Mouse (Mus musculus) embryonic facial prominence, embryonic 12.5 days (tissue): ENCODE data around the gene Vsig10. TPM values are rescaled to one million over a fixed set of nuclear protein-coding genes. Genes with fewer than 3 reads are reported as not detected.
A peak's percentile ranks its signal among the peaks of the same experiment; 100 is the strongest.
"Not testable (repeated sequence)": the region's sequence is repeated elsewhere in the genome, so short reads cannot be mapped to it uniquely, and the experiment has no call there.

ENCODE experiments used
- ATAC-seq: fragments of 200-750 bp; cut with Nextera tagmentation; 2 replicates; pipeline ENCODE4 v1.8.0; 2017; ENCODE audit not compliant: insufficient number of reproducible peaks, insufficient read depth, low FRiP score, low TSS enrichment
- H3K27ac ChIP-seq: fragments of 300-500 bp; sonication (generic); 2 replicates; pipeline ENCODE4 v1.5.1; 2016; ENCODE audit warnings: mild to moderate bottlenecking
- H3K27me3 ChIP-seq: fragments of 300-500 bp; sonication (generic); 2 replicates; pipeline ENCODE4 v1.6.1; 2016; ENCODE audit warnings: mild to moderate bottlenecking, moderate library complexity
- H3K36me3 ChIP-seq: fragments of 300-500 bp; sonication (generic); 2 replicates; pipeline ENCODE4 v1.6.1; 2016; ENCODE audit warnings: mild to moderate bottlenecking
- H3K4me1 ChIP-seq: fragments of 300-500 bp; sonication (generic); 2 replicates; pipeline ENCODE4 v1.6.1; 2016
- H3K4me2 ChIP-seq: fragments of 300-500 bp; sonication (generic); replicated peaks from 2 replicates; pipeline ENCODE4 v1.6.1; 2016; ENCODE audit warnings: mild to moderate bottlenecking, moderate library complexity
- H3K4me3 ChIP-seq: fragments of 300-500 bp; sonication (generic); 2 replicates; pipeline ENCODE4 v1.5.1; 2016; ENCODE audit warnings: mild to moderate bottlenecking
- H3K9ac ChIP-seq: fragments of 300-500 bp; sonication (generic); 2 replicates; pipeline ENCODE4 v1.6.1; 2016; ENCODE audit warnings: mild to moderate bottlenecking, moderate library complexity
- H3K9me3 ChIP-seq: fragments of 300-500 bp; sonication (generic); 2 replicates; pipeline ENCODE4 v1.6.1; 2016; ENCODE audit warnings: mild to moderate bottlenecking, moderate library complexity
- WGBS: fragments of 180-500 bp; shearing (Covaris S2); methylation state at CpG from one replicate; pipeline ENCODE4 v1.1.7; 2016; 5-methylcytosine and 5-hydroxymethylcytosine counted together
- polyA plus RNA-seq: library from polyadenylated mRNA; unstranded; fragments of >200 nt; fragmentation: Nextera tagmentation; extraction: Ambion mirVana; gene quantifications from 2 replicates; pipeline ENCODE4 v1.2.1, GENCODE M21; 2016

Gene Vsig10
- polyA plus RNA-seq, 1 experiment from 2014 or later, result 6.7 TPM

GRCm38 (mm10) chr5:117285266-117285665 is 33.6 kb upstream of the Vsig10 start:
- H3K9ac ChIP-seq, result 0 out of 2 replicates have a peak overlapping the region, but pooled peaks have one; percentile 36
- H3K27ac ChIP-seq, result no peak overlapping the region
- 82% methylated on average over 4 of the region's 4 CpGs for WGBS
- H3K4me2 ChIP-seq, result peak overlapping the region; percentile 69; the same call in 1 of the 2 replicates
- H3K36me3 ChIP-seq, result peaks cover 44% of the 10 kb centered on the region
- peaks cover 3% of the 10 kb centered on the region; the same call in 1 of the 2 replicates for H3K9me3 ChIP-seq
- H3K27me3 ChIP-seq, result no peaks in the 10 kb centered on the region
- H3K4me3 ChIP-seq, result no peak overlapping the region
- no peak for ATAC-seq
- H3K4me1 ChIP-seq, result peaks cover 24% of the 10 kb centered on the region

GRCm38 (mm10) chr5:117286286-117286685 is 32.6 kb upstream of the Vsig10 start:
- no peaks in the 10 kb centered on the region for H3K27me3 ChIP-seq
- no peak for ATAC-seq
- H3K27ac ChIP-seq, result no peak overlapping the region
- 45% methylated on average over 3 of the region's 3 CpGs for WGBS
- H3K9me3 ChIP-seq, result peaks cover 3% of the 10 kb centered on the region; the same call in 1 of the 2 replicates
- peaks cover 35% of the 10 kb centered on the region for H3K36me3 ChIP-seq
- H3K4me1 ChIP-seq, result peaks cover 24% of the 10 kb centered on the region
- peak overlapping the region; percentile 77 for H3K4me3 ChIP-seq
- peak overlapping the region; percentile 84 for H3K9ac ChIP-seq
- peak overlapping the region; percentile 69 for H3K4me2 ChIP-seq

- Histone ChIP-seq H3K4me2 (peak within 1 kb of the TSS; percentile 69), H3K9ac (peak within 1 kb of the TSS; percentile 84), H3K27ac (peak within 1 kb of the TSS; percentile 75), H3K4me3 (peak within 1 kb of the TSS; percentile 77), H3K36me3 (peaks cover 30% of the 10 kb centered on the region), H3K27me3 (no peaks in the 10 kb centered on the region), H3K4me1 (peaks cover 24% of the 10 kb centered on the region), H3K9me3 (peaks cover 3% of the 10 kb centered on the region; the same call in 1 of the 2 replicates)
- peak; percentile 96 for ATAC-seq
- under 1% methylated on average over 77 of the region's 77 CpGs for WGBS
These were observed 31.8 kb upstream of the Vsig10 start, which contains the start of gene Pebp1 for GRCm38 (mm10) chr5:117286831-117287822. Pebp1 (minus strand) TSS chr5:117287625.

- Histone ChIP-seq H3K27ac (no peak overlapping the region), H3K4me1 (peaks cover 23% of the 10 kb centered on the region), H3K36me3 (peaks cover 12% of the 10 kb centered on the region; the same call in 1 of the 2 replicates), H3K27me3 (no peaks in the 10 kb centered on the region), H3K9me3 (peaks cover 3% of the 10 kb centered on the region; the same call in 1 of the 2 replicates), H3K9ac (no peak overlapping the region), H3K4me3 (no peak overlapping the region), H3K4me2 (no peak overlapping the region)
- ATAC-seq, result no peak
These were observed 29.2 kb upstream of the Vsig10 start for GRCm38 (mm10) chr5:117289646-117290045.

- WGBS, result 91% methylated on average over 2 of the region's 2 CpGs
- H3K4me2 ChIP-seq, result no peak overlapping the region
- H3K27me3 ChIP-seq, result no peaks in the 10 kb centered on the region
- H3K9me3 ChIP-seq, result peaks cover 3% of the 10 kb centered on the region; the same call in 1 of the 2 replicates
- no peak overlapping the region for H3K4me3 ChIP-seq
- no peak for ATAC-seq
- peaks cover 8% of the 10 kb centered on the region; the same call in 1 of the 2 replicates for H3K36me3 ChIP-seq
- no peak overlapping the region for H3K27ac ChIP-seq
- H3K9ac ChIP-seq, result no peak overlapping the region
- H3K4me1 ChIP-seq, result peaks cover 21% of the 10 kb centered on the region
These were observed 28.8 kb upstream of the Vsig10 start for GRCm38 (mm10) chr5:117290081-117290480.

- Histone ChIP-seq H3K4me1 (peaks cover 9% of the 10 kb centered on the region), H3K9ac (no peak overlapping the region), H3K9me3 (peaks cover 3% of the 10 kb centered on the region; the same call in 1 of the 2 replicates), H3K36me3 (no peaks in the 10 kb centered on the region), H3K27me3 (no peaks in the 10 kb centered on the region), H3K27ac (no peak overlapping the region), H3K4me3 (no peak overlapping the region), H3K4me2 (no peak overlapping the region)
- no peak for ATAC-seq
- WGBS, result 82% methylated on average over 3 of the region's 3 CpGs
These were observed 27.6 kb upstream of the Vsig10 start for GRCm38 (mm10) chr5:117291312-117291711.

- no peaks in the 10 kb centered on the region for H3K27me3 ChIP-seq
- no peak overlapping the region for H3K4me2 ChIP-seq
- no peak overlapping the region for H3K27ac ChIP-seq
- H3K36me3 ChIP-seq, result no peaks in the 10 kb centered on the region
- H3K9me3 ChIP-seq, result peaks cover 3% of the 10 kb centered on the region; the same call in 1 of the 2 replicates
- no peak overlapping the region for H3K4me3 ChIP-seq
- H3K4me1 ChIP-seq, result peaks cover 6% of the 10 kb centered on the region
- 80% methylated on average over 6 of the region's 6 CpGs for WGBS
- no peak for ATAC-seq
- H3K9ac ChIP-seq, result no peak overlapping the region
These were observed 26.3 kb upstream of the Vsig10 start for GRCm38 (mm10) chr5:117292547-117292946.

- 84% methylated on average over 3 of the region's 3 CpGs for WGBS
These were observed 25.1 kb upstream of the Vsig10 start for GRCm38 (mm10) chr5:117293776-117294175.

GRCm38 (mm10) chr5:117295011-117295410 is 23.9 kb upstream of the Vsig10 start:
- Histone ChIP-seq H3K27ac (no peak overlapping the region), H3K9ac (no peak overlapping the region), H3K4me2 (no peak overlapping the region), H3K27me3 (no peaks in the 10 kb centered on the region), H3K4me3 (no peak overlapping the region), H3K9me3 (peaks cover 2% of the 10 kb centered on the region; the same call in 1 of the 2 replicates), H3K36me3 (no peaks in the 10 kb centered on the region), H3K4me1 (no peaks in the 10 kb centered on the region)
- ATAC-seq, result no peak
- 81% methylated on average over 8 of the region's 8 CpGs for WGBS

More at GRCm38 (mm10) chr5:117293776-117294175, 25.1 kb upstream of the Vsig10 start:
- H3K9me3 ChIP-seq, H3K4me1 ChIP-seq, H3K36me3 ChIP-seq, H3K27ac ChIP-seq, ATAC-seq, H3K4me2 ChIP-seq, H3K27me3 ChIP-seq, H3K4me3 ChIP-seq, H3K9ac ChIP-seq: not testable (repeated sequence)

- H3K4me2 ChIP-seq, result no peak overlapping the region
- WGBS, result 68% methylated on average over 3 of the region's 3 CpGs
These were observed 16.0 kb upstream of the Vsig10 start for GRCm38 (mm10) chr5:117302899-117303298.

GRCm38 (mm10) chr5:117303691-117304579 is 14.9 kb upstream of the Vsig10 start:
- WGBS, result 55% methylated on average over 18 of the region's 18 CpGs
- ATAC-seq, result no peak
- no peaks in the 10 kb centered on the region for H3K27me3 ChIP-seq
- H3K4me1 ChIP-seq, result no peaks in the 10 kb centered on the region
- H3K4me3 ChIP-seq, result no peak overlapping the region
- no peak overlapping the region for H3K9ac ChIP-seq
- H3K36me3 ChIP-seq, result no peaks in the 10 kb centered on the region
- no peak overlapping the region for H3K27ac ChIP-seq
- no peak overlapping the region for H3K4me2 ChIP-seq
- H3K9me3 ChIP-seq, result no peaks in the 10 kb centered on the region

More at GRCm38 (mm10) chr5:117302899-117303298, 16.0 kb upstream of the Vsig10 start:
- no peak overlapping the region for H3K9ac ChIP-seq
- no peak overlapping the region for H3K4me3 ChIP-seq
- H3K36me3 ChIP-seq, result no peaks in the 10 kb centered on the region
- H3K27me3 ChIP-seq, result no peaks in the 10 kb centered on the region
- H3K27ac ChIP-seq, result no peak overlapping the region
- no peaks in the 10 kb centered on the region for H3K4me1 ChIP-seq
- no peaks in the 10 kb centered on the region for H3K9me3 ChIP-seq
- peak; percentile 52; the same call in 1 of the 2 replicates for ATAC-seq
